Mouse (Mus musculus): ENCODE measurements around the gene Olfr160. TPM values are rescaled to one million over a fixed set of nuclear protein-coding genes. Genes with fewer than 3 reads are reported as not detected.

Olfr160 gene
- polyA plus RNA-seq, 1 experiment from 2014 or later, result not detected

DNA sequence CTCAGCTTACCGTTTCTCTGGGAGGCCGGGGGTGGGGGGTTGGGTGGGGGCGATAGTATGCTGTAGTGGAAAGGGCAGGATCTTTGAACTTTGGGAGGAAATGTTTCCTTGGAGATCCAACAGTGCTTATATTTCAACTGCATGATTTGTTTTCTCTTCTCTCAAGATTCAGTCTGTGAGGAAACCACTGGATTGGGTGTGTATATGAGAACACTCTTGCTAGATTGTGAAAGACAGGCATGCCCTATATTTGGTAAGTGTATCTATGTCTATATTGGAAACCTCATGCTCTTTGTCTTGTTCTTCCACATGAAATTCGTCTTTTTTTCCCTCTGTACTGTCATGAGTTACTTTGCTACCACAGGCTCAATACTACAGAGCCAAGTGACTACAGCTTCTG is 46.4 kb downstream of the Olfr160 start:
- no peak overlapping the region for H3K4me3 ChIP-seq (ENCODE audit: low read depth, low read length)
- WGBS, result 34% methylated on average over 4 of the region's 4 CpGs
- no peaks in the 10 kb centered on the region for H3K9me3 ChIP-seq (ENCODE audit: low read depth, low read length)
- TF ChIP-seq CTCF (IDR thresholded peaks at IDR 0.05; ENCODE audit: low read depth), result no peak
- DNase-seq (no peak), ATAC-seq (ENCODE audit: insufficient read depth) (no peak)
- no peak overlapping the region for H3K9ac ChIP-seq
- H3K4me2 ChIP-seq, result no peak overlapping the region
- no peaks in the 10 kb centered on the region for H3K36me3 ChIP-seq (ENCODE audit: insufficient read depth)
- no peaks in the 10 kb centered on the region for H3K27me3 ChIP-seq (ENCODE audit: insufficient read depth, low read length)
- no peaks in the 10 kb centered on the region for H3K4me1 ChIP-seq (ENCODE audit: insufficient read depth)
- no peak overlapping the region for H3K27ac ChIP-seq (ENCODE audit: low read depth)

GRCm38 (mm10) chr9:37669115-37669514 is 46.9 kb downstream of the Olfr160 start, which contains the start of gene Panx3:
Gene Panx3 (minus strand): TSS chr9:37669235.
- TF ChIP-seq CTCF (IDR thresholded peaks at IDR 0.05; ENCODE audit: low read depth), result no peak
- 61% methylated on average over 6 of the region's 6 CpGs for WGBS
- H3K27me3 ChIP-seq (ENCODE audit: insufficient read depth, low read length), result no peaks in the 10 kb centered on the region
- H3K27ac ChIP-seq (ENCODE audit: low read depth), result no peak within 1 kb of the TSS
- no peak for DNase-seq
- H3K36me3 ChIP-seq (ENCODE audit: insufficient read depth), result no peaks in the 10 kb centered on the region
- H3K4me1 ChIP-seq (ENCODE audit: insufficient read depth), result no peaks in the 10 kb centered on the region
- no peak for ATAC-seq (ENCODE audit: insufficient read depth)
- no peaks in the 10 kb centered on the region for H3K9me3 ChIP-seq (ENCODE audit: low read depth, low read length)
- H3K4me2 ChIP-seq, result no peak within 1 kb of the TSS
- H3K4me3 ChIP-seq (ENCODE audit: low read depth, low read length), result no peak within 1 kb of the TSS
- no peak within 1 kb of the TSS for H3K9ac ChIP-seq

DNA sequence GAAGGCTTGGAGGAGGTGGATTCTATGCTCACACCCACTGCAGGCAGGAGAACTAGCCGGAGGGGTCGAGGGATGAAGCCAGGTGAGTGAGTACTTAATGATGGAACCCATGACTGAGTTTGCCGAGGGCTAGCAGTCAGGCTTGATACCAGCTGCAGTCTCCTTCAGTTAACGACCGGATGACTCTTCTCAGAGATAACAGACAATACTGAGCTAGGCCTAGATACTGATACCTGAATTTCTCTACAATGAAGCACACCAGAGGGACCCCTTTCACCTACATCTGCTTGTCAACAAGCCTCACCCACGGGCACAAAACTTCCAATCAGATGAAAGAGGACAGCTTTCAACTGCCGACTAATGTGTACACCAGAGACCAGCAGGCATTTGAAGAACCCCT is 50.0 kb downstream of the Olfr160 start:
- WGBS, result 69% methylated on average over 7 of the region's 7 CpGs

DNA sequence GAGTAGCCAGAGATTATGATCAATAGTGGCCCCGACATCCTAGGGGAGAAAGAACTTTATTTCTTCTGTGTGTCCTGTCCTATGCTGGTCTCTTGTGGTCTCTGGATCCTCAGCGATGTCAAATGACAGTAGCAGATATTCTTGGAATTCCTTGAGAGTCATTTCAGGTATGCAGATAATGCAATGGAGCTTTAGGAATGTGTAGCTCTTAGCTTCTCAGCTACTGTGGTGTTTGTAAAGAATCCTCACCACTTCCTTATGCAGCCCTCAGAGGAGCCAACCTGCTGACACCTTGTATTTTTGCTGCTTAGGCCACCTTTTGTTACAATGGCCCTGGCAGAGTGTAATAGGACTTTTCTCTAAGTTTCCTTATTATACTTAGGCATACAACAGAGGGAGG is 51.4 kb downstream of the Olfr160 start:
- 53% methylated on average over 2 of the region's 2 CpGs for WGBS
- Histone ChIP-seq H3K36me3 (ENCODE audit: insufficient read depth) (no peaks in the 10 kb centered on the region), H3K4me1 (ENCODE audit: insufficient read depth) (no peaks in the 10 kb centered on the region), H3K4me2 (no peak overlapping the region), H3K27me3 (ENCODE audit: insufficient read depth, low read length) (no peaks in the 10 kb centered on the region), H3K9me3 (ENCODE audit: low read depth, low read length) (no peaks in the 10 kb centered on the region), H3K4me3 (ENCODE audit: low read depth, low read length) (no peak overlapping the region), H3K27ac (ENCODE audit: low read depth) (no peak overlapping the region), H3K9ac (no peak overlapping the region)
- TF ChIP-seq CTCF (IDR thresholded peaks at IDR 0.05; ENCODE audit: low read depth), result no peak
- no peak for DNase-seq
- ATAC-seq (ENCODE audit: insufficient read depth), result no peak

More for the DNA sequence above, 50.0 kb downstream of the Olfr160 start:
- no peak overlapping the region for H3K4me2 ChIP-seq
- no peak overlapping the region for H3K9ac ChIP-seq
- ATAC-seq (ENCODE audit: insufficient read depth) (no peak), DNase-seq (no peak)
- H3K27me3 ChIP-seq (ENCODE audit: insufficient read depth, low read length), result no peaks in the 10 kb centered on the region
- no peak overlapping the region for H3K4me3 ChIP-seq (ENCODE audit: low read depth, low read length)
- no peak overlapping the region for H3K27ac ChIP-seq (ENCODE audit: low read depth)
- H3K36me3 ChIP-seq (ENCODE audit: insufficient read depth), result no peaks in the 10 kb centered on the region
- no peaks in the 10 kb centered on the region for H3K9me3 ChIP-seq (ENCODE audit: low read depth, low read length)
- no peaks in the 10 kb centered on the region for H3K4me1 ChIP-seq (ENCODE audit: insufficient read depth)
- no peak for TF ChIP-seq CTCF (IDR thresholded peaks at IDR 0.05; ENCODE audit: low read depth)

DNA sequence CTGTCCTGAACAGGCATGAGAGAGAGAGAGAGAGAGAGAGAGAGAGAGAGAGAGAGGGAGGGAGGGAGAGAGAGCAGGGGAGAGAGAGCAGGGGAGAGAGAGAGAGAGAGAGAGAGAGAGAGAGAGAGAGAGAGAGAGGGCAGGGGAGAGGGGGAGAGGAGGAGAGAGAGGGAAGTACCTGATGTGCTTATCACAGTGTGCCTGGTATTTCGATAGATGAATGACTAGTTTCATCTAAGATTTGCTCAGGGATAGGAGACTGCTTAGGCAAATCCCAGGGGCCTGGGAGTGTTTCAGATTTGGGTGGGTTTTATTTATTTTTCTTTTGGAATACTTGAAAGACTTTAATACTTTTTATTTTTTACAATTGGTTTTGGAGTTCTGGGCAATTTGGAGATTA is 52.8 kb downstream of the Olfr160 start:
- 65% methylated on average over 1 of the region's 1 CpGs for whole genome bisulfite sequencing
- no peak for DNase-seq
- Histone ChIP-seq H3K4me3 (ENCODE audit: low read depth, low read length) (no peak overlapping the region), H3K27me3 (ENCODE audit: insufficient read depth, low read length) (no peaks in the 10 kb centered on the region), H3K9ac (no peak overlapping the region), H3K4me2 (no peak overlapping the region), H3K9me3 (ENCODE audit: low read depth, low read length) (no peaks in the 10 kb centered on the region), H3K36me3 (ENCODE audit: insufficient read depth) (no peaks in the 10 kb centered on the region), H3K27ac (ENCODE audit: low read depth) (no peak overlapping the region), H3K4me1 (ENCODE audit: insufficient read depth) (no peaks in the 10 kb centered on the region)
- TF ChIP-seq CTCF (IDR thresholded peaks at IDR 0.05; ENCODE audit: low read depth), result no peak
- no peak for ATAC-seq (ENCODE audit: insufficient read depth)

DNA sequence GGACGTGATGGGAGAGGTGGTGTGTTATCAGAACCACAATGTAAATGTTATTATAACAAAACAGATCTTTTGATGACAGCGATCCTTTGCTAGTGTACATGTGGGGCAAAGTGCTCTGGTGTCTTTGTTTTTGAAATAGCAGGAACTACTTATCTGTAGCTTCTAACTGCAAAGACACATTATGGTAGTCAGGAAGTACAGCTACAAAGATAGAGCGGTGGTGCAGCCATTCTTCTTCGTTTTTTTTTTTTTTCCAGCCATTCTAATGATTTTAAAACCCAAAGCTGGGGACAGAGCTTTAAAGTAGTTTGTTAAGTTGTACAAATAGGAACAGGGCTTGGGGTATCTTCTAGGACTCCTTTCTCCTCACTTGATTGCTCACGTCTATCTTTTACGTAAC is 56.6 kb downstream of the Olfr160 start:
- no peak for TF ChIP-seq CTCF (IDR thresholded peaks at IDR 0.05; ENCODE audit: low read depth)
- H3K4me3 ChIP-seq (ENCODE audit: low read depth, low read length), result no peak overlapping the region
- H3K27ac ChIP-seq (ENCODE audit: low read depth), result no peak overlapping the region
- 0 out of 2 replicates have a peak, but pooled peaks cover 3% of the 10 kb centered on the region for H3K4me1 ChIP-seq (ENCODE audit: insufficient read depth)
- H3K4me2 ChIP-seq, result no peak overlapping the region
- no peak overlapping the region for H3K9ac ChIP-seq
- peaks cover 4% of the 10 kb centered on the region; the same call in 1 of the 2 replicates for H3K36me3 ChIP-seq (ENCODE audit: insufficient read depth)
- H3K27me3 ChIP-seq (ENCODE audit: insufficient read depth, low read length), result no peaks in the 10 kb centered on the region
- 66% methylated on average over 6 of the region's 6 CpGs for WGBS
- ATAC-seq (ENCODE audit: insufficient read depth) (no peak), DNase-seq (no peak)
- no peaks in the 10 kb centered on the region for H3K9me3 ChIP-seq (ENCODE audit: low read depth, low read length)

Other genes starting within 250 kb of the Olfr160 start
- gene Msantd2, start 226.9 kb downstream of the Olfr160 start, polyA plus RNA-seq (2014; fragmentation: Nextera tagmentation; extraction: Ambion mirVana), result 32.4 and 35.7 TPM in 2 replicates
- gene Esam, start 188.2 kb downstream of the Olfr160 start, polyA plus RNA-seq (2014; fragmentation: Nextera tagmentation; extraction: Ambion mirVana), result 149 and 152 TPM in 2 replicates
- gene Vsig2, start 177.0 kb downstream of the Olfr160 start, polyA plus RNA-seq (2014; fragmentation: Nextera tagmentation; extraction: Ambion mirVana), result 17.0 and 18.8 TPM in 2 replicates
- gene Nrgn, start 163.3 kb downstream of the Olfr160 start, polyA plus RNA-seq (2014; fragmentation: Nextera tagmentation; extraction: Ambion mirVana), result 6.0 and 7.2 TPM in 2 replicates
- gene Siae, start 160.6 kb downstream of the Olfr160 start, polyA plus RNA-seq (2014; fragmentation: Nextera tagmentation; extraction: Ambion mirVana), result 11.4 and 12.2 TPM in 2 replicates
- gene Spa17, start 102.5 kb downstream of the Olfr160 start, polyA plus RNA-seq (2014; fragmentation: Nextera tagmentation; extraction: Ambion mirVana), result 7.1 and 7.5 TPM in 2 replicates
- gene Tbrg1, start 58.9 kb downstream of the Olfr160 start, polyA plus RNA-seq (2014; fragmentation: Nextera tagmentation; extraction: Ambion mirVana), result 128 and 139 TPM in 2 replicates
- gene Panx3, start 47.0 kb downstream of the Olfr160 start, polyA plus RNA-seq (2014; fragmentation: Nextera tagmentation; extraction: Ambion mirVana), result not detected in 2 replicates
- not detected in 2 replicates for gene Olfr874, start 28.9 kb upstream of the Olfr160 start, polyA plus RNA-seq (2014; fragmentation: Nextera tagmentation; extraction: Ambion mirVana)
- gene Olfr875, start 55.6 kb upstream of the Olfr160 start, polyA plus RNA-seq (2014; fragmentation: Nextera tagmentation; extraction: Ambion mirVana), result not detected in 2 replicates
- gene Olfr876, start 86.8 kb upstream of the Olfr160 start, polyA plus RNA-seq (2014; fragmentation: Nextera tagmentation; extraction: Ambion mirVana), result not detected in 2 replicates
- not detected in 2 replicates for gene Olfr877, start 138.0 kb upstream of the Olfr160 start, polyA plus RNA-seq (2014; fragmentation: Nextera tagmentation; extraction: Ambion mirVana)
- not detected in 2 replicates for gene Olfr145, start 180.5 kb upstream of the Olfr160 start, polyA plus RNA-seq (2014; fragmentation: Nextera tagmentation; extraction: Ambion mirVana)
- not detected in 2 replicates for gene Olfr878, start 201.6 kb upstream of the Olfr160 start, polyA plus RNA-seq (2014; fragmentation: Nextera tagmentation; extraction: Ambion mirVana)